Mouse (Mus musculus) embryonic fibroblast, embryonic 13.5 days (primary cell): ENCODE results near the gene Lrrfip1. TPM values are rescaled to one million over a fixed set of nuclear protein-coding genes. Genes with fewer than 3 reads are reported as not detected.

Experiments used
- H3K27ac ChIP-seq: 2 replicates; pipeline ENCODE4 v1.5.1; 2012; ENCODE audit warnings: low read length, control low read depth, inconsistent platforms; ENCODE audit not compliant: insufficient read depth
- H3K4me1 ChIP-seq: 2 replicates; pipeline ENCODE4 v1.6.1; 2011; ENCODE audit warnings: low read length; ENCODE audit not compliant: control insufficient read depth, insufficient read depth
- H3K4me3 ChIP-seq: 2 replicates; pipeline ENCODE4 v1.5.1; 2011; ENCODE audit warnings: mild to moderate bottlenecking, control low read depth, low read length; ENCODE audit not compliant: insufficient read depth
- CTCF ChIP-seq: IDR thresholded peaks from 2 replicates; pipeline ENCODE4 v1.5.1; 2011; ENCODE audit warnings: mild to moderate bottlenecking, control low read depth, low read length, moderate library complexity, borderline replicate concordance; ENCODE audit not compliant: insufficient read depth
- POLR2A ChIP-seq: IDR thresholded peaks from 2 replicates; pipeline ENCODE4 v1.6.1; 2011; ENCODE audit warnings: low read depth, mild to moderate bottlenecking, control low read depth, low read length, moderate library complexity
- polyA plus RNA-seq: library from polyadenylated mRNA; stranded (reverse); fragments of >200 nt; gene quantifications from 2 replicates; pipeline ENCODE4 v1.2.4, GENCODE M21; 2011; ENCODE audit warnings: low read depth; ENCODE audit not compliant: missing spikeins, insufficient read length

Lrrfip1 gene
- polyA plus RNA-seq, 1 experiment = 109 TPM

- Histone ChIP-seq H3K4me3 (no peak overlapping the region), H3K27ac (no peak overlapping the region), H3K4me1 (no peaks in the 10 kb centered on the region)
- TF ChIP-seq POLR2A (no peak), CTCF (no peak)
These were observed 168.3 kb downstream of the Lrrfip1 start for GRCm38 (mm10) chr1:91166798-91167197.

DNA sequence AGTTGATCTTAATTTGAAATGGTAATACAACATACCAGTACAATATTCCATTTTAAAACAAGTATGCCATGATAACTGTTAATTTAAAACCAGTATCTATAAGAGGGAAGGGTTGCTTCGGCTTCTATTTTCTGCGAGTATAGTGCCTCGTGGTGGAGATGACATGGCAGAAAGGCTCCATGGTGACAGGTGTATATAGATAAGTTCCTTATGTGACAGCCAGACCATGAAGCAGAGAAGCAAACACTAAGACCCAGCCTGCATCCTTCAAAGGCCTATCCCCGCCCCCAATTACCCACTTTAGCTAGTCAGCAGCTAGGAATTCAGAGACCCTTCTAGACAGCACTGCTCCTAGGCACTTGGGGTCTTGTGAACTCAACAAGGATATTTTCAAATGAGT, 170.6 kb downstream of the Lrrfip1 start:
- TF ChIP-seq CTCF = no peak
- no peak for TF ChIP-seq POLR2A
- Histone ChIP-seq H3K4me3 (no peak overlapping the region), H3K4me1 (no peaks in the 10 kb centered on the region), H3K27ac (no peak overlapping the region)

GRCm38 (mm10) chr1:91174796-91175195, 176.3 kb downstream of the Lrrfip1 start:
- no peaks in the 10 kb centered on the region for H3K4me1 ChIP-seq
- TF ChIP-seq POLR2A (no peak), CTCF (no peak)
- no peak overlapping the region for H3K27ac ChIP-seq
- H3K4me3 ChIP-seq = no peak overlapping the region

DNA sequence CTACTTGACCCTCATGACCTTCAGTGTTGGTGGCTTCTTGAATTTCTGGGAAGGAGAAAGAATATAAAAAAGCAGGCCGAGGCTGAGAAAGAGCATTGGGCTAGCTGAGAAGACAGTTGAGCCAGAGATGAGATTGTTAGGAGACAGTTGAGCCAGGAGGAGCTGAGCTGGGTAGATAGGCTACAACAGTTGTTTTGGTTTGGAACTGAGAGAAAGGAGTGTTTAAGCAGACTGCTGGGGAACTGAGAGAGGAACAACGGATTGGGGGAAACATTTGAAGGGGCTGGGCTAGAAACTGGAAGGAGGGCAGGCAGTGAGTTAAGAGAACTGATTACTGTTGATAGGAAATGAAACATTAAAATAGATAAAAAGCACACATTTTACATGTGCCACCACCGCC, 177.5 kb downstream of the Lrrfip1 start:
- TF ChIP-seq POLR2A (no peak), CTCF (no peak)
- Histone ChIP-seq H3K27ac (no peak overlapping the region), H3K4me3 (no peak overlapping the region), H3K4me1 (no peaks in the 10 kb centered on the region)

DNA sequence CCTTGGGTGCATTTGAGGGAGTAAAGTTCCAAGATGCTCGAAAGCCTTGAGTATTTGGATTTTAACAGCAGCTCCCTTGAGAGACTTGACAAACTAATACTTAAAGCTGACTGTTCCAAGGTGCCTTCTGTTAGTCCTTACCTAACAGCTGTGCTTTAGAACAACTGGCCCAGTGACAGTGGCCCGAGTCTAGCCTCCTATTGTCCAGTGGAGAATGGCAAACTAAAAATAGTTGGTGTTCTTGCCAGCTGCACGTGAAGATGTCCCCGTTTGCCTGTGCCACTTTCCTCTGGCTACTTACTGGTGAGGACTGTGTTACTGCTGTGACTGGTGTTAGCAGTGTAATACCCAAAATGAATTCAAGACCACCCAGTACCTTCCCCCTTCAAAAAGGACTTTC, 178.3 kb downstream of the Lrrfip1 start:
- Histone ChIP-seq H3K4me1 (no peaks in the 10 kb centered on the region), H3K27ac (no peak overlapping the region), H3K4me3 (no peak overlapping the region)
- TF ChIP-seq POLR2A (no peak), CTCF (no peak)

Other genes with a start within 250 kb of the Lrrfip1 start
- gene Col6a3, start 154.8 kb upstream of the Lrrfip1 start, polyA plus RNA-seq = 591 and 749 TPM in 2 replicates
- 0.18 and 0.19 TPM in 2 replicates for gene Mlph, start 83.7 kb upstream of the Lrrfip1 start, polyA plus RNA-seq
- not detected in 2 replicates for gene Prlh, start 45.6 kb upstream of the Lrrfip1 start, polyA plus RNA-seq
- gene Rab17, start 29.1 kb upstream of the Lrrfip1 start, polyA plus RNA-seq = not detected in 2 replicates
- gene Rbm44, start 146.4 kb downstream of the Lrrfip1 start, polyA plus RNA-seq = 0.27 TPM in 1 of 2 replicates, not detected in the other
- 5.7 and 7.6 TPM in 2 replicates for gene Ramp1, start 181.1 kb downstream of the Lrrfip1 start, polyA plus RNA-seq